In the genomic region with DNA sequence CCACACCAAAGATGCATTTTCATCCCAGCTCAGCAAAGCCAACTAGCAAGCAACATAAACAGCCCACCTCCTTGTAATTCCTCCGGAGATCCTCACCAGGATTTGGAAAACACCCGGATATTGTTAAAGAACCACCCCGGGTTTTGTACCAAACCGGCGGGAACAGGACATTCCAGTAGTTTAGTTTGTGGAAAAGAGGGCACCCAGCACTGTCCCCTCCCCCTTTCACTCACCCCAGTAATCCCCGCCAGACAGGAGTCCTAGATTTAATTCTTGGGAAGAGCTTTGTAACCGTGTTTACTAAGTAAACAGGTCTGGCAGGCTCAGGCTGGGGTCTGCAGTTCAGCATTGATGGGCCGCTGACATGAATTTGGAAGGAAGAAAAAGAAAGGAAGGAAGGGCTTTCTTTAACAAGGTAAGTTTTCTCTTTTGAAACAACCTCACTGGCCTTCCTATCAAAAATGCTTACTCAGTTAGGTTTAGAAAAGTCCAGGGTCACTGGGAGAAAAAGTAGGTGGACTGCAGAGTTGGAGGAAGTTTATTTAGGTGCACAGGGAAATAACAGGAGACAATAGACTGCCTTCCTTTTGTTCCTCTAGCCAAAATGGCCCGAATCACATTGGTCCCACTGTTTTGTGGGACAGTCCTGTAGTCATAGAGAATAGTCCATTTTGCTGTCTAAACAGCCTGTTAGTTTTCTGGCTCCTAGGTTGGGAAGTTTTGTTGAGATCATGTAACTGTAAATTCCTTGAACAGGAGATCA, we compare ENCODE assay signal across 9 mouse cellular contexts. TPM values are rescaled to one million over a fixed set of nuclear protein-coding genes. Genes with fewer than 3 reads are reported as not detected.
DNase-seq lines count a peak whose midpoint lies in the region; ATAC-seq and TF ChIP-seq lines count a peak whose summit lies in the region.
"Had no signal": no experiment of that assay in that cellular context is flagged by ENCODE, and none has a peak within 500 bp of the region (broad histone marks: within the 10 kb centered on the region; RNA-seq: fewer than 3 reads in every experiment).

Gene Hsf3, minus strand, starts transcription at position 94 of the 763 bp plus-strand sequence.

- peak within 1 kb of the TSS; percentile 38 to 53 for H3K4me3 ChIP-seq in heart, embryonic 14.5 days (ENCODE audit: control insufficient read depth in 1 of 2, insufficient read depth in 1 of 2, low read depth in 1 of 2, low read length in 2 of 2)
- peak within 1 kb of the TSS; percentile 45 for H3K4me3 ChIP-seq in kidney, embryonic 15.5 days (replicated peaks)
- peak within 1 kb of the TSS; percentile 8 for H3K4me3 ChIP-seq in testis, adult 2 months (ENCODE audit: control insufficient read depth, low read depth, low read length)

- no peaks in the 10 kb centered on the region for H3K9me3 ChIP-seq in heart, embryonic 14.5 days (ENCODE audit: control insufficient read depth, low read length)
- H3K9me3 ChIP-seq in kidney, embryonic 15.5 days (replicated peaks) = no peaks in the 10 kb centered on the region

- H3K9ac ChIP-seq in heart, embryonic 14.5 days (ENCODE audit: low read length) = peak within 1 kb of the TSS; percentile 56
- 0 out of 2 replicates have a peak within 1 kb of the TSS, but pooled peaks have one; percentile 33 for H3K9ac ChIP-seq in kidney, embryonic 15.5 days

- H3K36me3 ChIP-seq in heart, embryonic 14.5 days (ENCODE audit: control insufficient read depth, insufficient read depth, low read length) = no peaks in the 10 kb centered on the region
- no peaks in the 10 kb centered on the region for H3K36me3 ChIP-seq in kidney, embryonic 15.5 days
- H3K36me3 ChIP-seq in testis, adult 2 months (ENCODE audit: control insufficient read depth, insufficient read depth, low read length) = no peaks in the 10 kb centered on the region

- no peak for ATAC-seq in heart, embryonic 14.5 days (ENCODE audit: insufficient number of reproducible peaks, insufficient read depth, low FRiP score, low read depth)
- peak; percentile 92 for ATAC-seq in kidney, embryonic 15.5 days (replicated peaks; ENCODE audit: low FRiP score)

- H3K4me2 ChIP-seq in heart, embryonic 14.5 days (ENCODE audit: low read length) = peak within 1 kb of the TSS; percentile 38
- H3K4me2 ChIP-seq in kidney, embryonic 15.5 days = peak within 1 kb of the TSS; percentile 51

- no peaks in the 10 kb centered on the region for H3K27me3 ChIP-seq in heart, embryonic 14.5 days (ENCODE audit: control insufficient read depth, insufficient read depth, low read length)
- no peaks in the 10 kb centered on the region for H3K27me3 ChIP-seq in kidney, embryonic 15.5 days
- no peaks in the 10 kb centered on the region for H3K27me3 ChIP-seq in testis, adult 2 months (ENCODE audit: control insufficient read depth, insufficient read depth, low read length)

- DNase-seq in urinary bladder, postnatal 14 days (ENCODE audit: low spot score) = peak; percentile 12
- DNase-seq in urinary bladder, adult 2 months (ENCODE audit: low spot score) = no peak
- DNase-seq in lung, postnatal 14 days = peak; percentile 8
- DNase-seq in urinary bladder, postnatal 25 days (ENCODE audit: low spot score) = no peak
- DNase-seq in spleen, postnatal 10 days (ENCODE audit: low spot score in 2 of 2) = no peak

- H3K4me1 ChIP-seq in heart, embryonic 14.5 days (ENCODE audit: control insufficient read depth in 2 of 2, insufficient read depth in 2 of 2, low read length in 2 of 2) = no peaks in the 10 kb centered on the region
- no peaks in the 10 kb centered on the region for H3K4me1 ChIP-seq in kidney, embryonic 15.5 days
- H3K4me1 ChIP-seq in testis, adult 2 months (ENCODE audit: control insufficient read depth, insufficient read depth, low read length) = no peaks in the 10 kb centered on the region; the same call in 1 of the 2 replicates

- 19% methylated on average over 9 of the region's 9 CpGs for WGBS in heart, embryonic 14.5 days
- WGBS in kidney, embryonic 15.5 days = 21% methylated on average over 9 of the region's 9 CpGs

- no peak for TF ChIP-seq CTCF in testis, adult 2 months (IDR thresholded peaks at IDR 0.05; ENCODE audit: control insufficient read depth, insufficient read depth, insufficient replicate concordance, low read depth, low read length)

- no peak within 1 kb of the TSS for H3K27ac ChIP-seq in heart, embryonic 14.5 days (replicated peaks in 1 of 2; ENCODE audit: control insufficient read depth in 1 of 2, insufficient read depth in 1 of 2, low read depth in 2 of 2, low read length in 2 of 2)
- H3K27ac ChIP-seq in kidney, embryonic 15.5 days = no peak within 1 kb of the TSS
- no peak within 1 kb of the TSS for H3K27ac ChIP-seq in testis, adult 2 months (ENCODE audit: control insufficient read depth, insufficient read depth, low read depth, low read length)

- no peak for TF ChIP-seq POLR2A in testis, adult 2 months (IDR thresholded peaks at IDR 0.05; ENCODE audit: control insufficient read depth, low read depth, low read length)

RNA-seq across cellular contexts. Expression of gene Hsf3, which starts in this region (rescaled TPM):
- polyA plus RNA-seq in urinary bladder, adult 2 months (2012; rRNA removed) = 0.06 TPM in 2 replicates
- 0.30 TPM in 1 of 2 replicates, not detected in the other for polyA plus RNA-seq in heart, embryonic 14.5 days (2014; fragmentation: Nextera tagmentation; extraction: Ambion mirVana)
- 0.22 and 0.34 TPM in 2 replicates for polyA plus RNA-seq in kidney, embryonic 15.5 days (2015; fragmentation: Nextera tagmentation; extraction: Ambion mirVana)
- not detected in 2 replicates for polyA plus RNA-seq in testis, adult 2 months (2012; rRNA removed)
- polyA plus RNA-seq: spleen, adult 2 months had no signal

Comparison
In these comparisons a context has a peak if more than half of its experiments do, and no peak if none do; other contexts are left out.
1. DNase-seq: peak in urinary bladder, postnatal 14 days (single experiment) and lung, postnatal 14 days (single experiment); none in urinary bladder, adult 2 months (single experiment), urinary bladder, postnatal 25 days (single experiment) and spleen, postnatal 10 days (0 of 2).
2. Peak in ATAC-seq, H3K4me3 ChIP-seq, H3K9ac ChIP-seq and H3K4me2 ChIP-seq in kidney, embryonic 15.5 days; RNA of the gene not detected or under 1 TPM.
3. Peak in every context shown above with its lines, with median percentiles within 50 percentile points of each other: H3K4me3 ChIP-seq.